Mouse (Mus musculus) gastrocnemius, postnatal 36 days (tissue): Measurements from ENCODE around the gene Cirbp. TPM values are rescaled to one million over a fixed set of nuclear protein-coding genes. Genes with fewer than 3 reads are reported as not detected.
A peak's percentile ranks its signal among the peaks of the same experiment; 100 is the strongest.

Experiments
- DNase-seq, 2 experiments: peaks; one replicate each; pipeline ENCODE4 v3.0.0; 2022
- intact Hi-C: fragments of 180-260 bp; cut with DNase I; formaldehyde crosslinking; loops from one replicate; pipeline ENCODE4 v1.15.1; 2025
- long read RNA-seq, 2 experiments: library from polyadenylated mRNA; stranded (forward); transcript quantifications; one replicate each; pipeline ENCODE4 v2.0.0; 2021
- total RNA-seq, 2 experiments: library from RNA; stranded (reverse); gene quantifications; 2 replicates each; pipeline ENCODE4 v1.2.3; 2021

Cirbp gene
- 10 to 100 TPM; 22.6 to 28.3 TPM for total RNA-seq
- long read RNA-seq, experiment 1, transcript Cirbp-202 (7 exons, 1,321 nt) = major isoform, 25 of 89 reads
- long read RNA-seq, experiment 1, partial matches to known transcripts = 0 of 89 reads
- long read RNA-seq, experiment 1, other reads (novel, unspliced or antisense) = 59 of 89 reads
- long read RNA-seq, experiment 2, transcript Cirbp-202 (7 exons, 1,321 nt) = major isoform, 58 of 156 reads
- long read RNA-seq, experiment 2, partial matches to known transcripts = 91 of 156 reads
- long read RNA-seq, experiment 2, other reads (novel, unspliced or antisense) = 2 of 156 reads

- intact Hi-C loops = loop anchor here (1.0 kb wide), 1 partner anchor 20 kb away; no protein-coding TSS in a partner anchor
- no peak for DNase-seq
Observed at GRCm38 (mm10) chr10:80165392-80166128, at the start of gene Cirbp. Cirbp (plus strand) TSS chr10:80165985.

DNA sequence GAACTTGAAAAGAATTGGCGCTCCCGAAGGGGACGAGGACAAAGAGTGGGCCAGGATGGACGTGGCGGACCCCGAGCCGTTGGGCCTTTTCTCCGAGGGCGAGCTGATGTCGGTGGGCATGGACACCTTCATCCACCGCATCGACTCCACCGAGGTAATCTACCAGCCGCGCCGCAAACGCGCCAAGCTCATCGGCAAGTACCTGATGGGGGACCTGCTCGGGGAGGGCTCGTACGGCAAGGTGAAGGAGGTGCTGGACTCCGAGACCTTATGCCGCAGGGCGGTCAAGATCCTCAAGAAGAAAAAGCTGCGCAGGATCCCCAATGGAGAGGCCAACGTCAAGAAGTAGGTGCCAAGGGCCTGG is 49.2 kb upstream of the Cirbp start:
- intact Hi-C loops = no loop called here
- DNase-seq = no peak

DNA sequence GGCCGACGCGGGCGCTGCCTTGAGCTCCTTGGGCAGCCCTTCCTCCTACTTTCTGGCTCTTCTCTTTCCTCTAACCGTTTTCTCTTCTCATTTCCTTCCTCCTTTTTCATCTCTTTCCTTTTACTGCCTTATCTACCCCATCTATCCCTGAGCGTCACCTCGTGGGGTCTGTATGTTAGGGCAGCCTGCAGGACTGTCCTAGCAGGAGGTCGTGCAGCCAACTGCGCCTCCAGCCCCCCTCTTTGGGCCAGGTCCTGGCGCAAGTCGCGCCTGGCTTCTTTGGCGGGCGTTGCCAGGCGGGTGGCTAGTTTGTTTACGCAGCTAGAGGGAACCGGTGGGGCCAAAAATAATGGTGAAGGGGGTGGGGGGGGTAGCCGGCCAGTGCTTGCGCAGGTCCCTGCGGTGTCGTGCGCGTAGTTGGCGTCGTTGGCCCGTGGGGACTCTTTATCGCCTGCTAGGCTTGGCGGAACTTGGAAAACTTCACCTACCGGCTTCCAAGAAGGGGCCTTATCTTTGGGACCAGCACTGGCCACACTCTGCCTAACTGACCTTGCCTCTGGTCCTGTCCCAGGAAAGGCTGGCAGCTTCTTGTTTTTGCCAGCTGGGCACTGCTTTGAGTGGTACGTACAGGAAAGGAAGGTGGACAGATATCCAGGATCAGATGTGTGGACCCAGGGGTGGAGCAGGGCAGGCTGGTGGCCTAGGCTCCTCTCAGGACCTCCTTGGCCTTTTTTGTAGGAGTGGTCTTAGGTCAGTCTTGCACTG is 48.7 kb upstream of the Cirbp start:
- intact Hi-C loops = no loop called here
- DNase-seq = peak; percentile 60

- no peak for DNase-seq
- intact Hi-C loops = no loop called here
Observed at GRCm38 (mm10) chr10:80117736-80118135, 48.0 kb upstream of the Cirbp start.

DNA sequence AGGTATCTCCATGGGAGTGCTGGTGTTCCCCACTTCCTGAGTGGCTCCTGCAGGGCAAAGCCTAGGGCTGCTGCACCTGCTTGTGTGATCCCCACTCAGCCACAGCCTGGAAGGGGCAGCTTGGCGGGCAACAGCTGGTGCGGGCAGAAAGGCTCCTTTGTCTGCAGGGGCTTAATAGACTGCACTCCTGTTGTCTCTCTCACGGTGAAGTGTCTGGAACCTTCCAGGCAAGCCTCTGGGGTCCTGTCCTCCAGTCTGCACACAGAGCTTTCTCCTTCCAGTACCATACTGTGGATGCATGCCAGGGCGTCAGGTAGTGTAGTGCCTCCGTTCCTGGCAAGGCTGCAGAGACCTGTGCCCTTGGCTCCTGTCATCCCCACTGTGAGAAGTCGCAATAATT is 47.2 kb upstream of the Cirbp start:
- intact Hi-C loops = no loop called here
- no peak for DNase-seq

DNA sequence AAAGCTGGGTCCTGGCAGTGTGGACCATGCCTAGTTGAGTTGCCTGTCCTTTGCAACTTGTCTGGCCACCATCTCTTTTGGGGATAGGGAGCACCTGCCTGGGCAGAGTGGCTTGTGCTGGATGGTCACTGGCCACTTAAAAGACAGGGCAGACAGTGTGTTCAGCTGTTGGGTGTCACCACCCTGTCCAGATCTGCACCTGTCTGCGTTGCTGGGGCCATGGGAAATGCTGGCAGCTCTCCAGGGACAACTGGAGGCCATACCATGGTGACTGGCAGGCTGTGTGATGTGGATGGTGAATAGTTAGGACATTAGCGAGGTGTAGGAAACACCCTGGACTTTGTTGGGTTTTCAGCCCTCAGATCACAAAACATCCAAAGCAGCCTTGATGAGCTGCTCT is 45.6 kb upstream of the Cirbp start:
- DNase-seq = peak in 1 of 2 experiments; percentile 51
- intact Hi-C loops = loop anchor here (2.0 kb wide), 1 partner anchor 19 kb away; the partner anchor contains the start of gene Atp5d

- no peak for DNase-seq
- intact Hi-C loops = loop anchor here (2.0 kb wide), 1 partner anchor 17 kb away; the partner anchor contains the start of gene Atp5d
Observed at GRCm38 (mm10) chr10:80121639-80122038, 44.1 kb upstream of the Cirbp start.

GRCm38 (mm10) chr10:80123932-80124562 is 41.7 kb upstream of the Cirbp start:
- intact Hi-C loops = no loop called here
- no peak for DNase-seq

- no peak for DNase-seq
- intact Hi-C loops = no loop called here
Observed at GRCm38 (mm10) chr10:80127920-80128319, 37.9 kb upstream of the Cirbp start.

- DNase-seq = no peak
- intact Hi-C loops = no loop called here
Observed at GRCm38 (mm10) chr10:80129846-80130245, 35.9 kb upstream of the Cirbp start.

- no peak for DNase-seq
- intact Hi-C loops = no loop called here
Observed at GRCm38 (mm10) chr10:80130403-80131031, 35.3 kb upstream of the Cirbp start.

DNA sequence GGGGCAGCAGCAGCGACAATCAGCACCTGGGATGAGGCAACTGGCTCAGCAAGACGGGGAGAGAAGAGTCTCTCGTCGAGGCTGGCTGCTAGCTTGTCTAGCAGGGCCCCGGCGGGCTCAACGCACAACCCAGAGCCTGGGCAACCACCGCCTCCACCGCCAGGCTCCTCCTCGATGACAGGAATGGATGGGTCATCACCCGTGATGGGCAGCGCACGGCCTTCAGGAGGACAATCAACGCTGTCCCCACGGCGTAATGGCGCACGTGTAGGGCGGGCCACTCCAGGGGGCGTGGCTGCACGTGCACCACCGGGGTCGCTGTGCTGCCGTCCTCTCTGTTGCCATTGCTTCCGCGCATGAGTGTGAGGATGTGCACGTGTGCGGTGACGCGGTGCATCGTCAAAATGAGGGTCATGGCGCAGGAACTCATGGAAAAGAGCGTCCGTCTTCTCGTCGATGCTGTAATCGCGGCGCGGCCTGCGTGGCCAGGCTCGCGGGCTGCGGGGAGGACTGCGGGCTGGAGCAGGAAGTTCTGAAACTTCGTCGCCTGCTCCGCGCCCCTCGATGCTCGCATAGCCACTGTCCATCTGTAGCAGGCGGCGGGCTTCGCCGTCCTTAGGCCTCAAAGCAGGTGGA is 34.4 kb upstream of the Cirbp start:
- intact Hi-C loops = no loop called here

DNA sequence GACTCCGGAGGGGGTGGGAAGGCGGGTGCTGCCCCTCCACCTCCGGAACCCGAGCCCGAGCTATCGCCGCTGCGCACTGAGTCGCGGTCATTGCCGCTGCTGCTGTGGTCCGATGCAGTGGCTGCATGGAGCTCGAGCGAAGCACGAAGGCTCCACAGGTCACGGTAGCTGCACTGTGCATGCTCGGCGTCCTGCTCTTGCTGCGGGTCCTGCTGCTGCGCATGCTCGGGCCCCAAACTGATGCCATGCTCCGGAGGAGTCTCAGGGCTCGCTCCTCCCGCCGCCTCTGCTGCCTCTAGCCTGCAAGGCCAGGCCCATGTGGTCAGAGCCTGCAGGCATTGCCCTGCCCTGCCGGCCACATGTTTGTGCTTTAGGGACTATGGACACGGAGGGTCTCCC is 33.8 kb upstream of the Cirbp start:
- DNase-seq = no peak

More for the DNA sequence above, 34.4 kb upstream of the Cirbp start:
- no peak for DNase-seq

DNA sequence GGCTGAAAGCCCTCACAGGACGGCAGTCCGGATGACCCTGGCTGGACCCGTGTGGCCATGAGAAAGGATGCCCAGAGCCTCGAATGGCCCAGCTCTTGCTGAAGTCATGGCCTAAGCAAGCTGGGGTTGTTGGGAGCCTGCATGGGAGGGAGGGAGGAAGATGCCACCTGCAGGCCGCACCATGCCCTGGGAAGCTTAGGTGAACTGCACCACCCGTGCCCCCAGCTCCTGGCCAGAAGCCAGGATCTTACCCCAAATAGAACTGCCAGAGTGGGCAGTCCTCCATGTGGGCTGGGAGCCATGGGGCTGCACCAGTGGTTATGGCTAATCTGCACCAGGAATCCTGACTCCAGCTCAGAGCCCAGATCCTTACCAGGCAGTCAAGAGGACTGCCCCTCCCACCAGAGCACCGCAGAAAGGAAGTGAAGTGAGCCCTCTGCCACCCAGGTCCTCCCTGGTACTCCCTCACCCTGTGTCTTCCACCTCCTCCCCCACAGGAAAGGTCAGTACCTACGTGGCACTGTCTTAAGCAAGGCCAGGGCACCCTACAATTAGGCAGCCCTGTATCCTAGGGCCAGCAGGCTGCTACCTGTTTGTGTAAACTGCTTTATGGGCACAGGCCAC is 32.4 kb upstream of the Cirbp start:
- DNase-seq = peak in 1 of 2 experiments; percentile 52
- intact Hi-C loops = no loop called here

More for the DNA sequence above, 33.8 kb upstream of the Cirbp start:
- intact Hi-C loops = no loop called here

DNA sequence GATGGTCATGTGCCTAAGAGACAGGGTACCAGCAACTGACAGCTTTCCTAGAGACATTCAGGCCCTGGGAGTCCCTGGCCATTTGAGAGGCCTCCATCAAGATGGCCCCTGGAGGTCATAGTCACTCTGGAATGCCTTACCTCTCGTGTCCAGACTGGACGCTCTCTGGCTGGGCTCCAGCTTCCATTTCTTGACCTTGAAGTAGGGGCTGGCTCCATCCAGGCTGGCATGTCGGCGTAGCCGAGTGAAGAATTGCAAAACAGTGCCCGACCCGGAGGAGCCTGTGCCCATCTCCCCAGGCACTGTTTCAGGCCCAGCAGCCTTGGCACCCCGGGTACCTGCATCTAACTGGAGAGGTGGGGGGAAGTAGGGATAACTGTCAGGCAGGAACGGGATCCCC is 31.4 kb upstream of the Cirbp start:
- intact Hi-C loops = no loop called here
- DNase-seq = no peak

- intact Hi-C loops = no loop called here
- DNase-seq = no peak
Observed at GRCm38 (mm10) chr10:80135161-80135560, 30.6 kb upstream of the Cirbp start.

DNA sequence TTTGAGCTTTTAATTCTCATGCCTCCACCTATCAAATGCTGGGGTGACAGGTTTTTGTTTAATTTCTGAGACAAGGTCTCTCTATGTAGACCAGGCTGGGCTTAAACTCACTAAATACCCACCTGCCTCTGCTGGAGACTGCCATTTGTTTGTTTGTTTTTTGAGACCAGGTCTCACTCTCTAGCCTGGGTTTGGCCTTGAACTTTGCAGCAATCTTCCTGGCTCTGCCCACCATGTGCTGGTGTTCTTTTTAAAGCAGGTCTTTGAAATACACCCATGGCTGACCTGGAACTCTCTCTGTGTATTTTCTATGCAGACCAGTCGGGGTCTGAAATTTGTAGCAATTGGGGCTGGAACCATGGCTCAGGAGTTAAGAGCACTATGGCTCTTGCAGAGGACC is 30.1 kb upstream of the Cirbp start:
- DNase-seq = no peak
- intact Hi-C loops = no loop called here

DNA sequence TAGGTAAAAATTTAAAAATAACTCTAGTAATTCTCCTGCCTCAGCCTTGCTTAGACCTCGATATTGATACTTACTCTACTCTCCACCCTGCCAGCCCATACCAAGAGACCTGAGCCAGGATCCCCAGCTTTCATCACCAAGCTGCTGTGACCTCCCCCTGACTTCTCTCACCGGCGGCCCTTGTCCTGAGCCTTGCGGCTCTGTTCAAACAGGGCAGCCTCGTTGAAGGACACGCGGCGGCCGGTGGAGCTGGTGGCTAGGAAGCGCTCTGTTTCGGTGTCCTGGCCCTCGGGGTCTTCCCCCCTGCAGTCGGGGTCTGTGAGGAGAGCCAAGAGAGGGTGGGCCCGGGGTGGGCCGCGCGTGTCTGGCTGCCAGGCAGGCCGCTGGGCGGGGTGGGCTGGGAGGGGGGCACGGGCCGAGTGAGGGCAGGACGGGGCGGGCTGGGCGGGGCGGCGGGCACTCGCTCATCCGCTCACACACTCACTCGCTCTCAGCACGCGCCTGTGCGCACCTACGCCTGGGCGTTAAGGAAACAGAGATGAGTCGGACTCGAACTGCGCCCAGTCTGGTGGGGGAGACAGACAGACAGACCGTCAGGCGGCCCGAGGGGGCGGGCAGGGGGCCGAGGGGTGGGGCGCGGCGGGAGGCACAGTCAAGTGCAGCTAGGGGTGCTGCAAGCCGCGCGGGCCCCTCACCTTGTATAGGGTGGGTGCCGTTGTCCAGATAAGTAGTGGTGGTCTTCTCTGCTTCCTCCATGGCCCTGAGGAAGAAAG is 29.4 kb upstream of the Cirbp start:
- intact Hi-C loops = no loop called here
- DNase-seq = no peak
